In genomic region chr2:14239151-14239550, GRCm38 (mm10) we compare ENCODE assay signal across 26 mouse cellular contexts. TPM values are rescaled to one million over a fixed set of nuclear protein-coding genes. Genes with fewer than 3 reads are reported as not detected.
DNase-seq lines count a peak whose midpoint lies in the region; ATAC-seq lines count a peak whose summit lies in the region.
"Had no signal": no experiment of that assay in that cellular context is flagged by ENCODE, and none has a peak within 500 bp of the region (broad histone marks: within the 10 kb centered on the region; RNA-seq: fewer than 3 reads in every experiment).

No protein-coding gene starts in this region.

- H3K36me3 ChIP-seq in liver, embryonic 16.5 days (ENCODE audit: control insufficient read depth, insufficient read depth), result no peaks in the 10 kb centered on the region
- H3K36me3 ChIP-seq in liver, embryonic 12.5 days, result no peaks in the 10 kb centered on the region
- H3K36me3 ChIP-seq: embryonic facial prominence, embryonic 12.5 days; embryonic facial prominence, embryonic 15.5 days; heart, embryonic 10.5 days; heart, embryonic 13.5 days had no signal

- H3K4me1 ChIP-seq in liver, embryonic 16.5 days (ENCODE audit: control insufficient read depth, low read depth, low read length), result no peaks in the 10 kb centered on the region
- H3K4me1 ChIP-seq in liver, embryonic 12.5 days, result no peaks in the 10 kb centered on the region
- H3K4me1 ChIP-seq: embryonic facial prominence, embryonic 12.5 days had no signal

- H3K9me3 ChIP-seq in liver, embryonic 16.5 days (replicated peaks; ENCODE audit: control insufficient read depth, low read length), result no peaks in the 10 kb centered on the region
- no peaks in the 10 kb centered on the region for H3K9me3 ChIP-seq in liver, embryonic 12.5 days (replicated peaks)
- H3K9me3 ChIP-seq: embryonic facial prominence, embryonic 12.5 days; embryonic facial prominence, embryonic 15.5 days; heart, embryonic 10.5 days; heart, embryonic 13.5 days had no signal

- peak; percentile 16; the same call in 1 of the 2 replicates for ATAC-seq in liver, embryonic 16.5 days (ENCODE audit: low read depth)
- ATAC-seq in liver, embryonic 12.5 days, result no peak
- ATAC-seq: activated CD4-positive, CD25-positive, alpha-beta regulatory T cell, adult 4 months; forebrain, embryonic 14.5 days; forebrain, postnatal 0 days; hindbrain, postnatal 0 days; inflammation-experienced regulatory T-cells, adult 6 months; intestine, embryonic 16.5 days had no signal

- no peak overlapping the region for H3K4me3 ChIP-seq in liver, embryonic 16.5 days (ENCODE audit: low read depth, low read length)
- H3K4me3 ChIP-seq in liver, embryonic 12.5 days, result no peak overlapping the region
- H3K4me3 ChIP-seq: embryonic facial prominence, embryonic 12.5 days; embryonic facial prominence, embryonic 15.5 days; heart, adult 2 months; heart, embryonic 10.5 days; heart, embryonic 13.5 days had no signal

- WGBS in liver, embryonic 16.5 days (ENCODE audit: insufficient replicate concordance), result 52% methylated on average over 5 of the region's 5 CpGs
- WGBS in liver, embryonic 12.5 days (ENCODE audit: insufficient replicate concordance), result 45% methylated on average over 5 of the region's 5 CpGs

- no peak overlapping the region for H3K27ac ChIP-seq in liver, embryonic 16.5 days (ENCODE audit: low read length)
- H3K27ac ChIP-seq in liver, embryonic 12.5 days, result no peak overlapping the region
- H3K27ac ChIP-seq: embryonic facial prominence, embryonic 12.5 days; embryonic facial prominence, embryonic 15.5 days; heart, adult 2 months; heart, embryonic 10.5 days; heart, embryonic 13.5 days; hindbrain, embryonic 14.5 days; hindbrain, postnatal 0 days had no signal

- H3K9ac ChIP-seq in liver, embryonic 16.5 days (ENCODE audit: low read depth, low read length), result no peak overlapping the region
- no peak overlapping the region for H3K9ac ChIP-seq in liver, embryonic 12.5 days
- H3K9ac ChIP-seq: embryonic facial prominence, embryonic 12.5 days; embryonic facial prominence, embryonic 15.5 days; forebrain, postnatal 0 days; heart, embryonic 13.5 days; hindbrain, embryonic 14.5 days had no signal

- DNase-seq in adrenal gland, adult (ENCODE audit: inconsistent age in 2 of 2, low spot score in 1 of 2), result peak; percentile 21 to 69
- no peak for DNase-seq in adrenal gland, postnatal 10 days
- peak; percentile 24 for DNase-seq in adrenal gland, postnatal 14 days
- DNase-seq in adrenal gland, adult 18-20 months (ENCODE audit: low spot score in 2 of 2), result no peak
- peak; percentile 8 to 23 for DNase-seq in adrenal gland, postnatal 36 days
- DNase-seq: cerebellum, adult 11-12 months; cerebellum, adult 8-10 months; cerebellum, postnatal 10 days; cerebellum, postnatal 36 days; forebrain, postnatal 0 days; gastrocnemius, postnatal 36 days; heart, adult 2 months; heart, postnatal 14 days; heart, postnatal 4 days had no signal

- H3K27me3 ChIP-seq in liver, embryonic 16.5 days (ENCODE audit: control insufficient read depth, insufficient read depth, low read depth, low read length), result no peaks in the 10 kb centered on the region
- no peaks in the 10 kb centered on the region for H3K27me3 ChIP-seq in liver, embryonic 12.5 days (replicated peaks)
- H3K27me3 ChIP-seq: embryonic facial prominence, embryonic 12.5 days; embryonic facial prominence, embryonic 15.5 days; heart, embryonic 13.5 days had no signal

- no peak overlapping the region for H3K4me2 ChIP-seq in liver, embryonic 16.5 days (ENCODE audit: low read depth, low read length)
- H3K4me2 ChIP-seq in liver, embryonic 12.5 days, result no peak overlapping the region
- H3K4me2 ChIP-seq: embryonic facial prominence, embryonic 12.5 days; embryonic facial prominence, embryonic 15.5 days; heart, embryonic 13.5 days; hindbrain, embryonic 14.5 days had no signal

RNA-seq across cellular contexts. Expression of gene Mrc1, which starts 10.0 kb away (rescaled TPM):
- 10 to 100 TPM; 24.8 to 31.3 TPM for total RNA-seq in adrenal gland, postnatal 10 days (2021)
- total RNA-seq in adrenal gland, postnatal 14 days (2021), result 21.5 and 23.8 TPM in 2 replicates
- total RNA-seq in adrenal gland, adult 18-20 months (2021), result 10 to 100 TPM; 18.9 to 28.0 TPM
- 10.1 and 10.6 TPM in 2 replicates for polyA plus RNA-seq in liver, embryonic 16.5 days (2015; fragmentation: Nextera tagmentation; extraction: Ambion mirVana)
- polyA plus RNA-seq in liver, embryonic 12.5 days (2016; fragmentation: Nextera tagmentation; extraction: Ambion mirVana), result 6.8 and 7.5 TPM in 2 replicates
- 10 to 100 TPM; 19.6 to 27.8 TPM for total RNA-seq in adrenal gland, postnatal 36 days (2021)

Comparison
In these comparisons a context has a peak if more than half of its experiments do, and no peak if none do; other contexts are left out.
1. DNase-seq: peak in adrenal gland, adult (2 of 2), adrenal gland, postnatal 14 days (single experiment) and adrenal gland, postnatal 36 days (2 of 2); none in adrenal gland, postnatal 10 days (single experiment) and adrenal gland, adult 18-20 months (0 of 2).